Mouse (Mus musculus): ENCODE results near the gene Dhrs9. TPM values are rescaled to one million over a fixed set of nuclear protein-coding genes. Genes with fewer than 3 reads are reported as not detected.

Dhrs9 gene
- polyA plus RNA-seq, 1 experiment from 2014 or later: 0.94 TPM

DNA sequence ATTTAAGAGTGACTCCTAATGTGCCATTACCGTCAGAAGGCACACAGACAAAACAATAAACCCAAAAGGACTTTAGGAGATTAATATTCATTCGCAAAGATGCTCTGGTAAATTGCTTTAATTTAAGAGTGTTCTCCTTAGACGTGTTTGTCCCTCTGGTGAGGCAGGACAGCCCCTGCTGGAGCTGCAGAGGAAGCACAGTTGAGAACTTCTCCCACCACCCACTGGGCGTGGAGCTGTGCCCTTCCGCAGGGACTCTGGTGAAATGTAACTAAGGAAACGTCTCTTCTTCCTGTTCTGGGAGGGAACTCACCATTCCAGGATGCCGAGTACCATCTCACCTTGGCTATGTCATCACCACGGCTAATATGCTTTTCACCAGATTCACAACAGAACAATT lies 1.5 kb downstream of the Dhrs9 start:
- H3K9ac ChIP-seq (replicated peaks; ENCODE audit: low read depth, low read length): no peak overlapping the region
- H3K27ac ChIP-seq (ENCODE audit: low read length): no peak overlapping the region
- H3K36me3 ChIP-seq (ENCODE audit: control insufficient read depth, insufficient read depth, low read length): no peaks in the 10 kb centered on the region
- H3K4me2 ChIP-seq (replicated peaks; ENCODE audit: low read depth, low read length): no peak overlapping the region
- H3K4me3 ChIP-seq (ENCODE audit: low read depth, low read length): no peak overlapping the region
- WGBS: 46% methylated on average over 8 of the region's 8 CpGs
- no peak for ATAC-seq (ENCODE audit: insufficient number of reproducible peaks, insufficient read depth, low FRiP score, low read depth)
- H3K9me3 ChIP-seq (ENCODE audit: control insufficient read depth, low read depth, low read length): no peaks in the 10 kb centered on the region
- H3K4me1 ChIP-seq (ENCODE audit: control insufficient read depth, insufficient read depth, low read length): no peaks in the 10 kb centered on the region
- H3K27me3 ChIP-seq (ENCODE audit: control insufficient read depth, insufficient read depth, low read length): no peaks in the 10 kb centered on the region

DNA sequence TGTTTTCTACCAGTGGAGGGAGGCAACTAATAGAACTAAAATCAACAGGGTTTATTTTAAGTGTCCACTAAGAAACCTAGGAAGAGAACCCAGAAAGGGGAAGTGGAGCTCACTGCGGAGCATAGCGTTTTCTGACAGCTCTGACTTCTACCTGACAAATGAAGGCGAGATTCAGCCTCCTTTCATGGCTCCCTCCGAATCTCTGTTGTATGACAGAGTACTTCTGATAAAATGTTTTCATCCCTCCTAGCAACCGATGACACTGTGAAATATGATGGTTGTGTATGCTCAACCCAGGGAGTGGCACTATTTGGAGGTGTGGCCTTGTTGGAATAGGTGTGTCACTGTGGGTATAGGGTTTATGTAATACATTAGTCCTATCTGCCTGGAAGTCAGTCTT lies 2.6 kb downstream of the Dhrs9 start:
- Histone ChIP-seq H3K4me3 (ENCODE audit: low read depth, low read length) (no peak overlapping the region), H3K9me3 (ENCODE audit: control insufficient read depth, low read depth, low read length) (no peaks in the 10 kb centered on the region), H3K9ac (replicated peaks; ENCODE audit: low read depth, low read length) (no peak overlapping the region), H3K4me2 (replicated peaks; ENCODE audit: low read depth, low read length) (no peak overlapping the region), H3K36me3 (ENCODE audit: control insufficient read depth, insufficient read depth, low read length) (no peaks in the 10 kb centered on the region), H3K27me3 (ENCODE audit: control insufficient read depth, insufficient read depth, low read length) (no peaks in the 10 kb centered on the region), H3K27ac (ENCODE audit: low read length) (no peak overlapping the region), H3K4me1 (ENCODE audit: control insufficient read depth, insufficient read depth, low read length) (no peaks in the 10 kb centered on the region)
- WGBS: 57% methylated on average over 5 of the region's 5 CpGs
- ATAC-seq (ENCODE audit: insufficient number of reproducible peaks, insufficient read depth, low FRiP score, low read depth): 0 out of 2 replicates have a peak, but pooled peaks have one; percentile 21

DNA sequence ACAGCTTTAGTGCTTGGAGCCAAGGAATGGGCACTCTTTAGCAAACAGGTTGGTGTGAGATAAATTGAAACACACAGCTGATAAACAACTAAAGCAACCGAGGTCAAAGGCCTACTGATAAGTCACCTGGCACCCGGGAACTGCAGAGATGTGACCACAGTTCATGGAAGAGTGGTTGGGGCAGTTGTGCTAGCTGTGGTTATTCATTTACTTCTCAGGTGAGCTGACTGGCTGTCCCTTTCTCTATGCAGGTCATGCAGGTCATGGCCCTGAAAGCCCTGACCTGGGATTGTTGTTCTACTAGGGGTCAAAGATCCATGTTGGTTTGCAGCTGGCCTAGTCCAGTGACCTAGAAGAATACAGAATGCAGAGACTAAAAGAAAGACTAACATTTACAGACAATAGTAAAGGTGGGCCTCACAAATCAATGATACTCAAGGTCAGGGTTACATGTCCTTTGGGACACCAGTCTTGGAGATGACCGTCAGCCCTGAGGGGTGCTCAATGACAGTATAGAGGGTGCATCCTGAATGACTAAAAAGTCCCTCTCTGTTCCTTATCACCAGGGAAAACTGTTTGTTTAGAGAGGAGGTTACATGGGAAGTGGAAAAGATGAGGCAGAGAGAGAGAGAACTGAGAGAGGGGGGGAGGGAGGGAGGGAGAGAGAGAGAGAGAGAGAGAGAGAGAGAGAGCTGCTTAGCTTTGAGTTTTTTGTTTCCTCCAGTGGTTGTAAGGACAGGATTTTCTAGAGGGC lies 6.0 kb downstream of the Dhrs9 start:
- Histone ChIP-seq H3K4me2 (replicated peaks; ENCODE audit: low read depth, low read length) (no peak overlapping the region), H3K4me3 (ENCODE audit: low read depth, low read length) (no peak overlapping the region), H3K27me3 (ENCODE audit: control insufficient read depth, insufficient read depth, low read length) (no peaks in the 10 kb centered on the region), H3K9ac (replicated peaks; ENCODE audit: low read depth, low read length) (no peak overlapping the region), H3K36me3 (ENCODE audit: control insufficient read depth, insufficient read depth, low read length) (no peaks in the 10 kb centered on the region), H3K9me3 (ENCODE audit: control insufficient read depth, low read depth, low read length) (no peaks in the 10 kb centered on the region), H3K27ac (ENCODE audit: low read length) (no peak overlapping the region), H3K4me1 (ENCODE audit: control insufficient read depth, insufficient read depth, low read length) (no peaks in the 10 kb centered on the region)
- 36% methylated on average over 3 of the region's 3 CpGs for WGBS
- peak; percentile 53; the same call in 1 of the 2 replicates for ATAC-seq (ENCODE audit: insufficient number of reproducible peaks, insufficient read depth, low FRiP score, low read depth)

DNA sequence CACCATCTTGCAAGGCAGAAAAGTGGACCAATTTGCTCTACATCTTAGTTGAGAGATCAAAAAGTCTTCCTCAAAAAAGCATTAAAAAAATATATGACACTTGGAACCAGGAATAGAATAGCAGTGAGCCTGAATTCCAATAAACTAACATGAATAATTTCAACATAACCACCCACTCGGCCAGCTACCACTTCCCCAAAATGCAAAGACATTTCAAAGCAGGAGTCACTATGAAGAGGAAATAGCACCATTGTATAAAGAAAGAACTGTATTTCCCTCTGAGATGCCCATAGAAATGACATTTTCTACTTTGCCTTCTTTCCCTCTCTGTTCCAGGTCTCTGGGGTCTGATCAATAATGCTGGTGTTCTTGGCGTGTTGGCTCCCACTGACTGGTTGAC lies 13.7 kb downstream of the Dhrs9 start:
- H3K36me3 ChIP-seq (ENCODE audit: control insufficient read depth, insufficient read depth, low read length): no peaks in the 10 kb centered on the region
- 86% methylated on average over 2 of the region's 2 CpGs for WGBS
- no peaks in the 10 kb centered on the region for H3K4me1 ChIP-seq (ENCODE audit: control insufficient read depth, insufficient read depth, low read length)
- H3K4me3 ChIP-seq (ENCODE audit: low read depth, low read length): no peak overlapping the region
- no peaks in the 10 kb centered on the region for H3K9me3 ChIP-seq (ENCODE audit: control insufficient read depth, low read depth, low read length)
- H3K4me2 ChIP-seq (replicated peaks; ENCODE audit: low read depth, low read length): no peak overlapping the region
- no peak for ATAC-seq (ENCODE audit: insufficient number of reproducible peaks, insufficient read depth, low FRiP score, low read depth)
- no peak overlapping the region for H3K9ac ChIP-seq (replicated peaks; ENCODE audit: low read depth, low read length)
- no peaks in the 10 kb centered on the region for H3K27me3 ChIP-seq (ENCODE audit: control insufficient read depth, insufficient read depth, low read length)
- no peak overlapping the region for H3K27ac ChIP-seq (ENCODE audit: low read length)

DNA sequence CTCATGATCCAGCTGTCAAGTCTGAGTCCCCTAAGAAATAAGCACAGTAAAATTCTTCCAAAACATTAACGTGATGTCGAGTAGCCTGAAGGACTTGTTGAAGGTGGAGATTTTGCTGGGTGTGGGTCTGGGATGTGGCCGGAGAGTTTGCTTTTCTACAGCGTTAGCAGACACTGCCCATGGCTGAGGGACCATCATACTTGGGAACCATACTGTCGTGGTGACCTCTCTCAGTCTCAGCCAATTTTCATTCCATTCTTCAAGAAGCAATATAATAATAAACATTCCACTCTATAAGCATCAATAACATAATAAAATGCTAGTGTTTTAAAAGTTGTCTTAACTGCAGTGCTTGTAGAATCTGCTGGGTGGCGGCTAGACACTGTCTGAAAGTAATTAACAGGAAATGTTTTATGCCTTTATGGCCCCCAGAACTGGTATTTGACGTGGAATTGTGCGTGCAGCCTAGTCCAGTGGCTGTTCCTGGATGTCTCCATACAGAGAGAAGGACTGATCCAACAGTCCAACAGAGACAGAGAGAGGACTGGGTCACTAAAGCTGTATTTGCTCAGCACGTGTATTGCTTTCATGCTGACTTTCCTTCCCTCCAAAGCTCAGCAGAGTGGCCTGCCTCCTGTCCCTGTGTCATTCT lies 15.5 kb downstream of the Dhrs9 start:
- H3K4me2 ChIP-seq (replicated peaks; ENCODE audit: low read depth, low read length): no peak overlapping the region
- H3K4me3 ChIP-seq (ENCODE audit: low read depth, low read length): no peak overlapping the region

DNA sequence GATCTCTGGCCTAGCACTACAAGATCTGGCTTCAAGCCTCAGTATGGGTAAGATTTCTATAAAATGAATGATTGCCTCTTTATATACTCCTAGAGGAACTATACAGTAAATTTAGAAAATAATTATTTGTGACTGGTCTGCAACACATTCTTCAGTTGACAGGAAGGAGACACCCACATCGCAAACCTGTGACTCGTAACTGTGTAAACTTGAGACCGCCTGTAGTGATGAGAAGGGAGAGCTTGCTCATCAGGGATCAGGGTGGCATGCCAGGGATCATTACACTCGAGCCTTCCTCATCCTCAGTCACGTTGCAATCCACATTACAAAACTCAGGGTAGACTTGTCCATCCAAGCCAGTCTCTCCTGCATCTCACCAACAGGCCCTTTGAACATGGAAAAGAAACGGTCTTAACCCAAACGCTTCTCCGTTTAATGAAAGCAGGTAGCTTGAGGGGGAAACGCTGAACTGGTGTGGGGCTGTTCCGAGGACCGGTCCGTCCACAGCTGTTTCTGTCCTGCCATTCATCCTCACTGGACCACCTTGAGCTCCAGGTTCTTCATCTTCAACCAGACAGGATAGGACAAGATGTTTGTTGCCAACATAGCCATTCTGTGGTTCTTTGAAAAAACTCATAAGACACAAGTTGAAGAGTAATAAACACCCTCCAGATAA lies 16.7 kb downstream of the Dhrs9 start:
- 87% methylated on average over 12 of the region's 12 CpGs for WGBS
- Histone ChIP-seq H3K27me3 (ENCODE audit: control insufficient read depth, insufficient read depth, low read length) (no peaks in the 10 kb centered on the region), H3K9ac (replicated peaks; ENCODE audit: low read depth, low read length) (no peak overlapping the region), H3K4me2 (replicated peaks; ENCODE audit: low read depth, low read length) (no peak overlapping the region), H3K4me3 (ENCODE audit: low read depth, low read length) (no peak overlapping the region), H3K36me3 (ENCODE audit: control insufficient read depth, insufficient read depth, low read length) (no peaks in the 10 kb centered on the region), H3K27ac (ENCODE audit: low read length) (no peak overlapping the region), H3K9me3 (ENCODE audit: control insufficient read depth, low read depth, low read length) (no peaks in the 10 kb centered on the region), H3K4me1 (ENCODE audit: control insufficient read depth, insufficient read depth, low read length) (no peaks in the 10 kb centered on the region)
- ATAC-seq (ENCODE audit: insufficient number of reproducible peaks, insufficient read depth, low FRiP score, low read depth): no peak

More for the DNA sequence above, 15.5 kb downstream of the Dhrs9 start:
- H3K27ac ChIP-seq (ENCODE audit: low read length): no peak overlapping the region
- 74% methylated on average over 9 of the region's 9 CpGs for WGBS
- H3K9me3 ChIP-seq (ENCODE audit: control insufficient read depth, low read depth, low read length): no peaks in the 10 kb centered on the region
- H3K36me3 ChIP-seq (ENCODE audit: control insufficient read depth, insufficient read depth, low read length): no peaks in the 10 kb centered on the region
- ATAC-seq (ENCODE audit: insufficient number of reproducible peaks, insufficient read depth, low FRiP score, low read depth): no peak
- no peaks in the 10 kb centered on the region for H3K4me1 ChIP-seq (ENCODE audit: control insufficient read depth, insufficient read depth, low read length)
- no peaks in the 10 kb centered on the region for H3K27me3 ChIP-seq (ENCODE audit: control insufficient read depth, insufficient read depth, low read length)
- H3K9ac ChIP-seq (replicated peaks; ENCODE audit: low read depth, low read length): no peak overlapping the region

DNA sequence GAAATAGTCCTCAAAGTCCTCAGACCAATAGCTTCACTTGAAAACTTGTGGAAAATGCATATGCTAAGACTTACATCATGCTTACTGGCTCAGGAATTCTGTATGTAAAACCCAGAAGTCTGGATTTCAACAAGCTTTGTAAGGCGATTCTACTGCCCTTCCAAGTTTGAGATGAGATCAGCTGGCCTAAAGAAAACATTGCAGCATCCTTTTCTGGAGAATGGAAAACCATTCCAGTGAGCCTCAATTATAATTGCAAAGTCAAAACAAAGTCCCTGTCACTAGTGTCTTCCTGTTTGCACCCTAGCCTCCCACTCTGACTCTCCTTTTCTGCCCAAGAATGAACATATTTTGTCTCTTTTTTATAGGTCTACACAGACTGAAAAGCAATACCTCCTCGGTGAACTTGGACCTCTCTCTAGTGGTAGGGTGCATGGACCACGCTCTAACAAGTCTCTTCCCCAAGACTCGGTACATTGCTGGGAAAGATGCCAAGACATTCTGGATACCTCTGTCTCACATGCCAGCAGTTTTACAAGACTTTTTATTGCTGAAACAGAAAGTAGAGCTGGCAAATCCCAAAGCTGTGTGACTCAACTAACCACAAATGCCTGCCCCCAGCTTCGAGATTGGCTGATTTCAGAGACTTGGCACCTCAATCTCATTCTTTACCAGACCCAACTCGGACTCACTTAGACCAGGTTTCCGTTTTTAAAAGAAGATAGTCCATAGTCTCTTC lies 20.8 kb downstream of the Dhrs9 start:
- Histone ChIP-seq H3K27ac (ENCODE audit: low read length) (no peak overlapping the region), H3K36me3 (ENCODE audit: control insufficient read depth, insufficient read depth, low read length) (no peaks in the 10 kb centered on the region), H3K4me3 (ENCODE audit: low read depth, low read length) (no peak overlapping the region), H3K9ac (replicated peaks; ENCODE audit: low read depth, low read length) (no peak overlapping the region), H3K4me1 (ENCODE audit: control insufficient read depth, insufficient read depth, low read length) (no peaks in the 10 kb centered on the region), H3K27me3 (ENCODE audit: control insufficient read depth, insufficient read depth, low read length) (no peaks in the 10 kb centered on the region), H3K4me2 (replicated peaks; ENCODE audit: low read depth, low read length) (no peak overlapping the region), H3K9me3 (ENCODE audit: control insufficient read depth, low read depth, low read length) (no peaks in the 10 kb centered on the region)
- ATAC-seq (ENCODE audit: insufficient number of reproducible peaks, insufficient read depth, low FRiP score, low read depth): no peak
- WGBS: 77% methylated on average over 7 of the region's 7 CpGs

DNA sequence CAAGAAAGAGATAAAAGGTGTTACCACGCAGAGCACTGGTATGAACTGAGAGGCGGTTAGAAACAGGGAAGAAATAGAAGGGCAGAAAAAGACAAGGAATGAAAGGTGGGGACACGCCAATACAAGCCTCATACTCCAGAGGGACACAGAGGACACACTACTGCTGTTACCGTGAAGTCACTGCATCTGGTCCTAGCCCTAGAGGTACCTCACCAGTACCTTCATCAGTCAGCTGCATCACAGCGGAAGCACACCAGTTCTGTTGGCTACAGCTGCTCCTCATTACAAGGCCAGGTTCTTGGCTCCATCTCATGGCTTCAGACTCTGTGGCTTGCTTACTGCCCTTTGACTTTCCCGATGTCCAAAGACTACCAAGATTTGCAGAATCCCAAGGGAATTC lies 21.6 kb downstream of the Dhrs9 start:
- Histone ChIP-seq H3K9ac (replicated peaks; ENCODE audit: low read depth, low read length) (no peak overlapping the region), H3K36me3 (ENCODE audit: control insufficient read depth, insufficient read depth, low read length) (no peaks in the 10 kb centered on the region), H3K4me1 (ENCODE audit: control insufficient read depth, insufficient read depth, low read length) (no peaks in the 10 kb centered on the region), H3K9me3 (ENCODE audit: control insufficient read depth, low read depth, low read length) (no peaks in the 10 kb centered on the region), H3K27ac (ENCODE audit: low read length) (no peak overlapping the region), H3K4me2 (replicated peaks; ENCODE audit: low read depth, low read length) (no peak overlapping the region), H3K4me3 (ENCODE audit: low read depth, low read length) (no peak overlapping the region), H3K27me3 (ENCODE audit: control insufficient read depth, insufficient read depth, low read length) (no peaks in the 10 kb centered on the region)
- WGBS: 87% methylated on average over 6 of the region's 6 CpGs
- no peak for ATAC-seq (ENCODE audit: insufficient number of reproducible peaks, insufficient read depth, low FRiP score, low read depth)

Data from stomach, embryonic 14.5 days (tissue).